Mouse (Mus musculus) lung, adult 2 months (tissue): ENCODE measurements around the gene Ttbk1.

Experiments used
- CTCF ChIP-seq: fragments of 200-500 bp; IDR thresholded peaks from 2 replicates; pipeline ENCODE4 v1.5.1; 2011; ENCODE audit warnings: mild to moderate bottlenecking, low read length, control low read depth; ENCODE audit not compliant: insufficient read depth
- POLR2A ChIP-seq: fragments of 200-500 bp; IDR thresholded peaks from 2 replicates; pipeline ENCODE4 v1.6.1; 2011; ENCODE audit warnings: low read depth, mild to moderate bottlenecking, control low read depth, low read length, borderline replicate concordance; ENCODE audit errors: extremely low read depth

- peak; percentile 93 for TF ChIP-seq CTCF
- TF ChIP-seq POLR2A: no peak
Observed at GRCm38 (mm10) chr17:46525579-46526307, 38.3 kb upstream of the Ttbk1 start.
